Mouse (Mus musculus) limb, embryonic 14.5 days (tissue): ENCODE results near the gene Pcare. TPM values are rescaled to one million over a fixed set of nuclear protein-coding genes. Genes with fewer than 3 reads are reported as not detected.

ENCODE experiments used
- ATAC-seq: fragments of 200-750 bp; cut with Nextera tagmentation; 2 replicates; pipeline ENCODE4 v1.8.0; 2017; ENCODE audit warnings: low read depth, moderate number of reproducible peaks, moderate TSS enrichment; ENCODE audit not compliant: low FRiP score
- DNase-seq: peaks from one replicate; pipeline ENCODE4 v3.0.0-alpha.2; 2015; ENCODE audit warnings: low spot score
- H3K27ac ChIP-seq: fragments of 300-500 bp; sonication (generic); replicated peaks from 2 replicates; pipeline ENCODE4 v1.5.1; 2014; ENCODE audit warnings: low read depth, mild to moderate bottlenecking, low read length, moderate library complexity, mixed read lengths
- H3K27me3 ChIP-seq: fragments of 300-500 bp; sonication (generic); 2 replicates; pipeline ENCODE4 v1.6.1; 2014; ENCODE audit warnings: low read length, mixed read lengths; ENCODE audit not compliant: control insufficient read depth, insufficient read depth
- H3K36me3 ChIP-seq: fragments of 300-500 bp; sonication (generic); 2 replicates; pipeline ENCODE4 v1.6.1; 2014; ENCODE audit warnings: mild to moderate bottlenecking, low read length, moderate library complexity, mixed read lengths; ENCODE audit not compliant: control insufficient read depth, insufficient read depth
- H3K4me1 ChIP-seq: fragments of 300-500 bp; sonication (generic); 2 replicates; pipeline ENCODE4 v1.6.1; 2014; ENCODE audit warnings: antibody characterized with exemption, low read length, mixed read lengths; ENCODE audit not compliant: control insufficient read depth, insufficient read depth
- H3K4me2 ChIP-seq: fragments of 300-500 bp; sonication (generic); replicated peaks from 2 replicates; pipeline ENCODE4 v1.6.1; 2014; ENCODE audit warnings: low read depth, mild to moderate bottlenecking, low read length, moderate library complexity; ENCODE audit not compliant: severe bottlenecking
- H3K4me3 ChIP-seq: fragments of 300-500 bp; sonication (generic); replicated peaks from 2 replicates; pipeline ENCODE4 v1.5.1; 2014; ENCODE audit warnings: low read length
- H3K9ac ChIP-seq: fragments of 300-500 bp; sonication (generic); 2 replicates; pipeline ENCODE4 v1.6.1; 2014; ENCODE audit warnings: mild to moderate bottlenecking, low read depth, low read length, moderate library complexity; ENCODE audit not compliant: severe bottlenecking
- H3K9me3 ChIP-seq: fragments of 300-500 bp; sonication (generic); 2 replicates; pipeline ENCODE4 v1.6.1; 2016; ENCODE audit warnings: low read length; ENCODE audit not compliant: control insufficient read depth
- POLR2A ChIP-seq: fragments of 200-500 bp; IDR thresholded peaks from 2 replicates; pipeline ENCODE4 v1.8.0; 2012; ENCODE audit warnings: inconsistent platforms, mild to moderate bottlenecking, moderate library complexity, borderline replicate concordance; ENCODE audit not compliant: insufficient read depth, insufficient read length; ENCODE audit errors: extremely low read depth
- WGBS: fragments of 180-500 bp; shearing (Covaris S2); extraction: QIAGEN DNeasy Blood & Tissue Kit; methylation state at CpG from one replicate; pipeline ENCODE4 v1.1.7; 2014; 5-methylcytosine and 5-hydroxymethylcytosine counted together
- polyA plus RNA-seq, 2 experiments: library from polyadenylated mRNA; depleted of rRNA in 1 of 2; stranded (reverse) in 1 of 2; unstranded in 1 of 2; fragments of >200 nt; fragmentation: Nextera tagmentation in 1 of 2; extraction: Ambion mirVana in 1 of 2; gene quantifications; 2 replicates each; pipeline versions ENCODE4 v1.2.1 to v1.2.3; 2012 to 2014

The Pcare gene
- polyA plus RNA-seq, 2 experiments, result 0.01 TPM; not detected in 1

GRCm38 (mm10) chr17:71697896-71698618 lies 54.6 kb downstream of the Pcare start:
- no peaks in the 10 kb centered on the region for H3K9me3 ChIP-seq
- no peaks in the 10 kb centered on the region for H3K4me1 ChIP-seq
- H3K27ac ChIP-seq, result no peak overlapping the region
- WGBS, result 80% methylated on average over 11 of the region's 11 CpGs
- H3K4me2 ChIP-seq, result no peak overlapping the region
- H3K27me3 ChIP-seq, result no peaks in the 10 kb centered on the region
- no peak overlapping the region for H3K4me3 ChIP-seq
- no peak for TF ChIP-seq POLR2A
- H3K9ac ChIP-seq, result no peak overlapping the region
- no peaks in the 10 kb centered on the region for H3K36me3 ChIP-seq
- ATAC-seq (no peak), DNase-seq (no peak)

GRCm38 (mm10) chr17:71696396-71696795 lies 56.3 kb downstream of the Pcare start:
- H3K4me3 ChIP-seq, result no peak overlapping the region
- H3K4me2 ChIP-seq, result no peak overlapping the region
- no peaks in the 10 kb centered on the region for H3K36me3 ChIP-seq
- WGBS, result 85% methylated on average over 5 of the region's 5 CpGs
- TF ChIP-seq POLR2A, result no peak
- H3K9me3 ChIP-seq, result no peaks in the 10 kb centered on the region
- no peaks in the 10 kb centered on the region for H3K4me1 ChIP-seq
- H3K27ac ChIP-seq, result no peak overlapping the region
- DNase-seq (no peak), ATAC-seq (no peak)
- H3K27me3 ChIP-seq, result no peaks in the 10 kb centered on the region
- no peak overlapping the region for H3K9ac ChIP-seq

- no peak for ATAC-seq
- WGBS, result 66% methylated on average over 15 of the region's 15 CpGs
These were observed 56.9 kb downstream of the Pcare start for GRCm38 (mm10) chr17:71695716-71696315.

GRCm38 (mm10) chr17:71695151-71695550 lies 57.5 kb downstream of the Pcare start:
- no peaks in the 10 kb centered on the region for H3K4me1 ChIP-seq
- H3K4me3 ChIP-seq, result no peak overlapping the region
- H3K27me3 ChIP-seq, result no peaks in the 10 kb centered on the region
- no peak overlapping the region for H3K27ac ChIP-seq
- 87% methylated on average over 8 of the region's 8 CpGs for WGBS
- TF ChIP-seq POLR2A, result no peak
- no peaks in the 10 kb centered on the region for H3K36me3 ChIP-seq
- H3K9ac ChIP-seq, result no peak overlapping the region
- no peak overlapping the region for H3K4me2 ChIP-seq
- ATAC-seq, result no peak
- DNase-seq, result no peak
- H3K9me3 ChIP-seq, result no peaks in the 10 kb centered on the region

More at GRCm38 (mm10) chr17:71695716-71696315, 56.9 kb downstream of the Pcare start:
- H3K27ac ChIP-seq, result no peak overlapping the region
- H3K9me3 ChIP-seq, result no peaks in the 10 kb centered on the region
- no peak overlapping the region for H3K4me3 ChIP-seq
- no peaks in the 10 kb centered on the region for H3K4me1 ChIP-seq
- no peak overlapping the region for H3K9ac ChIP-seq
- no peak for TF ChIP-seq POLR2A
- no peak for DNase-seq
- no peak overlapping the region for H3K4me2 ChIP-seq
- H3K36me3 ChIP-seq, result no peaks in the 10 kb centered on the region
- no peaks in the 10 kb centered on the region for H3K27me3 ChIP-seq

GRCm38 (mm10) chr17:71693780-71694179 lies 58.9 kb downstream of the Pcare start:
- Histone ChIP-seq H3K36me3 (no peaks in the 10 kb centered on the region), H3K27ac (no peak overlapping the region), H3K4me2 (no peak overlapping the region), H3K4me3 (no peak overlapping the region), H3K4me1 (no peaks in the 10 kb centered on the region), H3K9me3 (no peaks in the 10 kb centered on the region), H3K27me3 (no peaks in the 10 kb centered on the region), H3K9ac (no peak overlapping the region)
- no peak for TF ChIP-seq POLR2A
- DNase-seq (no peak), ATAC-seq (no peak)
- 57% methylated on average over 8 of the region's 8 CpGs for WGBS

Other genes starting within 250 kb of the Pcare start
- 9.8 and 18.9 TPM in 2 replicates for gene Ndc80, start 226.0 kb downstream of the Pcare start, polyA plus RNA-seq (2012; rRNA removed)
- 35.8 and 37.3 TPM in 2 replicates for gene Ndc80, start 226.0 kb downstream of the Pcare start, polyA plus RNA-seq (2014; fragmentation: Nextera tagmentation; extraction: Ambion mirVana)
- gene Spdya, start 200.8 kb downstream of the Pcare start, polyA plus RNA-seq (2012; rRNA removed), result 0.79 and 1.0 TPM in 2 replicates
- gene Spdya, start 200.8 kb downstream of the Pcare start, polyA plus RNA-seq (2014; fragmentation: Nextera tagmentation; extraction: Ambion mirVana), result 1.3 and 1.5 TPM in 2 replicates
- gene Wdr43, start 137.0 kb downstream of the Pcare start, polyA plus RNA-seq (2012; rRNA removed), result 47.2 and 57.0 TPM in 2 replicates
- gene Wdr43, start 137.0 kb downstream of the Pcare start, polyA plus RNA-seq (2014; fragmentation: Nextera tagmentation; extraction: Ambion mirVana), result 78.8 and 82.9 TPM in 2 replicates
- 0.24 and 0.26 TPM in 2 replicates for gene Togaram2, start 79.6 kb downstream of the Pcare start, polyA plus RNA-seq (2012; rRNA removed)
- gene Togaram2, start 79.6 kb downstream of the Pcare start, polyA plus RNA-seq (2014; fragmentation: Nextera tagmentation; extraction: Ambion mirVana), result 0.08 TPM in 2 replicates
- gene Clip4, start 15.6 kb upstream of the Pcare start, polyA plus RNA-seq (2012; rRNA removed), result 12.2 and 14.7 TPM in 2 replicates
- gene Clip4, start 15.6 kb upstream of the Pcare start, polyA plus RNA-seq (2014; fragmentation: Nextera tagmentation; extraction: Ambion mirVana), result 8.9 and 9.0 TPM in 2 replicates